Mouse (Mus musculus) hindbrain, embryonic 14.5 days (tissue): ENCODE results near the gene Slc25a21. TPM values are rescaled to one million over a fixed set of nuclear protein-coding genes. Genes with fewer than 3 reads are reported as not detected.

Experiments
- ATAC-seq: fragments of 200-750 bp; cut with Nextera tagmentation; 2 replicates; pipeline ENCODE4 v1.8.0; 2017; ENCODE audit warnings: moderate number of reproducible peaks, mild to moderate bottlenecking, moderate TSS enrichment, moderate library complexity; ENCODE audit not compliant: low FRiP score
- DNase-seq: peaks from one replicate; pipeline ENCODE4 v3.0.0-alpha.2; 2015; ENCODE audit warnings: low spot score
- H3K27ac ChIP-seq: fragments of 300-500 bp; sonication (generic); 2 replicates; pipeline ENCODE4 v1.5.1; 2014; ENCODE audit warnings: mild to moderate bottlenecking, moderate library complexity
- H3K27me3 ChIP-seq: fragments of 300-500 bp; sonication (generic); 2 replicates; pipeline ENCODE4 v1.6.1; 2014; ENCODE audit warnings: mild to moderate bottlenecking, low read length, mixed read lengths; ENCODE audit not compliant: control insufficient read depth, insufficient read depth
- H3K36me3 ChIP-seq: fragments of 300-500 bp; sonication (generic); replicated peaks from 2 replicates; pipeline ENCODE4 v1.6.1; 2014; ENCODE audit not compliant: control insufficient read depth, insufficient read depth
- H3K4me1 ChIP-seq: fragments of 300-500 bp; sonication (generic); replicated peaks from 2 replicates; pipeline ENCODE4 v1.6.1; 2014; ENCODE audit warnings: antibody characterized with exemption, low read length, mixed read lengths; ENCODE audit not compliant: control insufficient read depth, insufficient read depth
- H3K4me2 ChIP-seq: fragments of 300-500 bp; sonication (generic); replicated peaks from 2 replicates; pipeline ENCODE4 v1.6.1; 2014; ENCODE audit warnings: mild to moderate bottlenecking, moderate library complexity
- H3K4me3 ChIP-seq: fragments of 300-500 bp; sonication (generic); replicated peaks from 2 replicates; pipeline ENCODE4 v1.5.1; 2014; ENCODE audit warnings: mild to moderate bottlenecking, low read length
- H3K9ac ChIP-seq: fragments of 300-500 bp; sonication (generic); 2 replicates; pipeline ENCODE4 v1.6.1; 2014
- H3K9me3 ChIP-seq: fragments of 300-500 bp; sonication (generic); 2 replicates; pipeline ENCODE4 v1.6.1; 2016; ENCODE audit warnings: low read length; ENCODE audit not compliant: control insufficient read depth
- WGBS: fragments of 180-500 bp; shearing (Covaris S2); extraction: QIAGEN DNeasy Blood & Tissue Kit; methylation state at CpG from one replicate; pipeline ENCODE4 v1.1.7; 2014; 5-methylcytosine and 5-hydroxymethylcytosine counted together
- polyA plus RNA-seq: library from polyadenylated mRNA; unstranded; fragments of >200 nt; fragmentation: Nextera tagmentation; extraction: Ambion mirVana; gene quantifications from 2 replicates; pipeline ENCODE4 v1.2.1, GENCODE M21; 2014

Gene Slc25a21
- polyA plus RNA-seq, 1 experiment from 2014 or later: 0.36 TPM

- Histone ChIP-seq H3K4me3 (no peak overlapping the region), H3K9ac (no peak overlapping the region), H3K27me3 (peaks cover 99% of the 10 kb centered on the region), H3K4me1 (no peaks in the 10 kb centered on the region), H3K4me2 (peak overlapping the region; percentile 29; the same call in 1 of the 2 replicates), H3K36me3 (no peaks in the 10 kb centered on the region), H3K27ac (no peak overlapping the region), H3K9me3 (no peaks in the 10 kb centered on the region)
- no peak for ATAC-seq
- DNase-seq: no peak
- WGBS: under 1% methylated on average over 11 of the region's 11 CpGs
Measured at GRCm38 (mm10) chr12:56694936-56695335, 502.3 kb downstream of the Slc25a21 start.

- Histone ChIP-seq H3K36me3 (no peaks in the 10 kb centered on the region), H3K4me1 (no peaks in the 10 kb centered on the region), H3K27me3 (peaks cover 99% of the 10 kb centered on the region), H3K9ac (no peak overlapping the region), H3K4me2 (no peak overlapping the region), H3K9me3 (no peaks in the 10 kb centered on the region), H3K27ac (no peak overlapping the region), H3K4me3 (no peak overlapping the region)
- ATAC-seq: no peak
- no peak for DNase-seq
- 4% methylated on average over 14 of the region's 14 CpGs for WGBS
Measured at GRCm38 (mm10) chr12:56694361-56694760, 502.9 kb downstream of the Slc25a21 start.

DNA sequence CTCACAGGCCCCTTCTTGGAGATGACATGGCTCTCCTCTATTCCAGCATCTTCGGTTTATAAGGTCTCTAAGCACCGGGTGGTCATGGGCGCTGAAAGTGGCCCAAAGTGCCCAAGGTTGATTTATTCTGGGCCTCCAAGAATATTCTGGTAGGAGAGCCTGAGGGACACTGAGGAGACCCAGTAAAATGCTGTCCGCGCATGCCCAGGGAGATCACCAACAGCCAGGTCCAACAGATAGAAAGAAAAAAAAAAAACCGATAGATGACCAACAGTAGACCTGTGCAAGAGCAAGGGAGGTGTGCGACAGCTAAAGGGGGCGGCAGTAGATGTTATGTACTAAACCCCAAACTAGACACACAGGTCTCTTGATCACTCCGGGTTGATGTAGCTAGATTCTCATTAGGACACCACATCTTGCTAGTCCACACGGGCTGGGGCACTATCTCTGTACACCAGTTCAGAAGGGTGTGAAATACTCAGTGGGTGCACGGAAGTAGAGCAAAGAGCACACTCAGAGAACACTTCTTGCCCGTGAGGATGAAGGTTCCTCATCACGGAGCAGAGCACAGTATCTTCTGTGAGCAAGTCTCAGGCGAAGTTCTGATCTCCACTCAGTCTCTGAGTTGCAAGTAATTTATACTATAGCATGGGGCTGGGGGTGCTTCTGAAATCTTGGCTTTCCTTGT, 503.7 kb downstream of the Slc25a21 start:
- Histone ChIP-seq H3K4me1 (no peaks in the 10 kb centered on the region), H3K27me3 (peaks cover 100% of the 10 kb centered on the region), H3K27ac (no peak overlapping the region), H3K4me3 (no peak overlapping the region), H3K4me2 (no peak overlapping the region), H3K36me3 (no peaks in the 10 kb centered on the region), H3K9me3 (no peaks in the 10 kb centered on the region), H3K9ac (no peak overlapping the region)
- WGBS: 7% methylated on average over 14 of the region's 14 CpGs
- ATAC-seq (no peak), DNase-seq (no peak)

- no peak for DNase-seq
- 1% methylated on average over 19 of the region's 19 CpGs for WGBS
- no peak overlapping the region for H3K4me2 ChIP-seq
Measured at GRCm38 (mm10) chr12:56692536-56692935, 504.7 kb downstream of the Slc25a21 start.

DNA sequence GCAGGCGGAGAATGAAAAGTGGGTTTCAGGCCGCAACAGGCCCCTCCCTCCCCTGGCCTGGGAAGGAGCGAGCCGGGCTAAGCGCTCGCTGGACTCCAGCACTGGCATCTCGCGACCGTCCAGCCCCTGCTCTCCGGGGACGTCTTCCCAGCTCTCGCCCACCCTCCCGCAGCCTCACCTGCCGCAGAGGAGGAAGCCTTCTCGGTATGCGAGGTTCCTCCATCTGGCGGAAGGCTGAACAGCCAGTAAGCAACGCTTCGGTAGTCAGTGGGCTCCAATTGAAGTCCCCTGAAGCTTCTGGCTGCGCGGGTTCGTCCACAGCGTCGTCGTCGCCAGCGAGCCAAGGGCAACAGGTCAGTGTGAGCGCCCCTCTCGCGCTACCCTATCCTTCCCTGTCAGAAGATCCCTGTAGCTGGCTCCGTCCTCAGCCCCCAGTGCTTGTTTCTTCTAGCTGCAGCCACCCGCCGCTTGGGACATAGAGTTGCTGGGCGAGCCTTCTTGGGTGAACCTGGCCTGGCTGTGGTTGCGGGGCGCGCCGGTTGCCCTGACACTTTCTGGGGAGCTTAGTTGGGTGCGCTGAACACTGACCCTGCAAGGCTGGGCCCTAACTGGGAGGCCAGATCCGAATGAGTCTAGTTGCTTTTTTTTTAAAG, 505.7 kb downstream of the Slc25a21 start, which contains the start of gene Pax9:
Gene Pax9 (plus strand): TSS at position 341 of the 653 bp plus-strand sequence.
- H3K36me3 ChIP-seq: no peaks in the 10 kb centered on the region
- H3K27me3 ChIP-seq: peaks cover 100% of the 10 kb centered on the region
- no peak within 1 kb of the TSS for H3K4me2 ChIP-seq
- DNase-seq (no peak), ATAC-seq (no peak)
- no peak within 1 kb of the TSS; the same call in 1 of the 2 replicates for H3K4me3 ChIP-seq
- no peak within 1 kb of the TSS for H3K9ac ChIP-seq
- H3K27ac ChIP-seq: no peak within 1 kb of the TSS
- no peaks in the 10 kb centered on the region; the same call in 1 of the 2 replicates for H3K9me3 ChIP-seq
- H3K4me1 ChIP-seq: no peaks in the 10 kb centered on the region
- WGBS: 1% methylated on average over 40 of the region's 40 CpGs

More at GRCm38 (mm10) chr12:56692536-56692935, 504.7 kb downstream of the Slc25a21 start:
- no peaks in the 10 kb centered on the region for H3K9me3 ChIP-seq
- H3K27me3 ChIP-seq: peaks cover 100% of the 10 kb centered on the region
- H3K9ac ChIP-seq: no peak overlapping the region
- no peak overlapping the region for H3K27ac ChIP-seq
- no peaks in the 10 kb centered on the region for H3K4me1 ChIP-seq
- no peak overlapping the region for H3K4me3 ChIP-seq
- H3K36me3 ChIP-seq: no peaks in the 10 kb centered on the region
- ATAC-seq: no peak

DNA sequence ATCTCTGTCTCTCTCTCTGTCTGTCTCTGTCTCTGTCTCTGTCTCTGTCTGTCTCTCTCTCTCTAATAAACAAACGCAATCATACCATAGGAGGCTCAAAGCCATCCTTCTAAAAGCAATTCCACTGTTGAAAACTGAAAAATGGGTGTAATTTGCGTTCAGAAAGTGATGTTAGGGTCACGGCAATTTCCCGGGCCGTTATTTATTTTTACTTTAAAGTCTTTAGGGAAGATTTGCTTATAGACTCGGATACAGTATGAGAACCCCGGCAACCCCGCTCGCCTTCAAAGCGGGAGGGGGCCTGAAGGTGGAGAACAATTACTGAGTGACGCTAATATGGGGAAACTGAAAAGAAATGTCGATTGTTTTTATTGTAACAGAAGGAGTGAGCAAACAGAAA, 506.3 kb downstream of the Slc25a21 start:
- DNase-seq (no peak), ATAC-seq (no peak)
- no peaks in the 10 kb centered on the region; the same call in 1 of the 2 replicates for H3K9me3 ChIP-seq
- H3K27me3 ChIP-seq: peaks cover 100% of the 10 kb centered on the region
- H3K36me3 ChIP-seq: no peaks in the 10 kb centered on the region
- H3K9ac ChIP-seq: no peak overlapping the region
- H3K4me2 ChIP-seq: no peak overlapping the region
- H3K27ac ChIP-seq: no peak overlapping the region
- no peak overlapping the region for H3K4me3 ChIP-seq
- H3K4me1 ChIP-seq: no peaks in the 10 kb centered on the region
- 1% methylated on average over 12 of the region's 12 CpGs for WGBS

DNA sequence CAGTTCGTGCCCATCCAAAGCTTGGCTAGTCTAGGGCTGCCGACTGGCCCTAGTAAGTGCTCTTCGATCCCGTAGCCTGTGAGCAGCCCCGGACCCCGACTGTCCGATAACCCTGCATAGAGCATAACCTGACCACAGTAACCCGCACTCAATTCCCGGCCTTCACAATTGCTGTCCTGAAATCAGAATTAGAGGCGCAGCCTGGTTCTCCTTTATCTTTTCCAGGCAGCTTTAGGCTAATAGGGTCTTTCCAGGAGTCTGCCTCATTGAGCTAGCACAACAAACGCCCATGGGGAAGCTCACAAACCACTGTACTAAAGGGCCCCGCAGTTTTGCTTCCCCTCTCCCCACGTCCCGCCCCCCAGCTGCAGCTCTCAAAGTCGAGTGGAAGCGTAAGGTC, 506.9 kb downstream of the Slc25a21 start:
- Histone ChIP-seq H3K9ac (no peak overlapping the region), H3K27me3 (peaks cover 100% of the 10 kb centered on the region), H3K4me1 (no peaks in the 10 kb centered on the region), H3K9me3 (no peaks in the 10 kb centered on the region; the same call in 1 of the 2 replicates), H3K36me3 (no peaks in the 10 kb centered on the region), H3K4me2 (no peak overlapping the region), H3K4me3 (no peak overlapping the region), H3K27ac (no peak overlapping the region)
- DNase-seq (no peak), ATAC-seq (no peak)
- WGBS: 1% methylated on average over 16 of the region's 16 CpGs

DNA sequence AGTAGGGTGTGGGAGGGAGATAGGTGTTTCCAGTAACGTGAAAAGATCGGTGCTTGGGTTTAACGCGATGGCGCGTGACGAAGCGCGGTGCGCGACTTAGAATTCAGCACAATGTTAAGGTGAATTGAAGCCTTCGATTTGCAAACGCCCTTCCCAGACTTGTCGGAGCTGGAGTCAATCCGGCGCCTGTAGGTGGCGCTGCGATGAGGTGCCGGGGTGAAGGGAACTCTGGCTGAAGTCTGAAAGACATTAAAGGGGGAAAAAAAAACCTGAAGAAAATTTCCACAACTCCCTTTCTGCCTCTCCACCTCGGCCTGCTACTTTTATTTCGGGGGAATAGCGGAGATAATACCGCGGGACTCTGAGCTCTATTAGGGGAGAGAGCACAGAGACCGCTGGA, 507.5 kb downstream of the Slc25a21 start:
- under 1% methylated on average over 25 of the region's 25 CpGs for WGBS
- ATAC-seq (no peak), DNase-seq (peak; percentile 57)

GRCm38 (mm10) chr12:56689331-56689730, 507.9 kb downstream of the Slc25a21 start:
- H3K4me3 ChIP-seq: no peak overlapping the region
- no peak overlapping the region for H3K9ac ChIP-seq
- 4% methylated on average over 10 of the region's 10 CpGs for WGBS
- H3K27me3 ChIP-seq: peaks cover 100% of the 10 kb centered on the region
- H3K9me3 ChIP-seq: no peaks in the 10 kb centered on the region; the same call in 1 of the 2 replicates
- no peak overlapping the region for H3K4me2 ChIP-seq
- no peaks in the 10 kb centered on the region for H3K36me3 ChIP-seq
- ATAC-seq (no peak), DNase-seq (no peak)
- H3K27ac ChIP-seq: no peak overlapping the region
- no peaks in the 10 kb centered on the region for H3K4me1 ChIP-seq

More for the DNA sequence above, 507.5 kb downstream of the Slc25a21 start:
- H3K4me1 ChIP-seq: no peaks in the 10 kb centered on the region
- H3K36me3 ChIP-seq: no peaks in the 10 kb centered on the region
- H3K4me2 ChIP-seq: no peak overlapping the region
- H3K9me3 ChIP-seq: no peaks in the 10 kb centered on the region; the same call in 1 of the 2 replicates
- peaks cover 100% of the 10 kb centered on the region for H3K27me3 ChIP-seq
- H3K27ac ChIP-seq: no peak overlapping the region
- no peak overlapping the region for H3K9ac ChIP-seq
- H3K4me3 ChIP-seq: no peak overlapping the region
